Mouse (Mus musculus) C2C12 (cell line): Measurements from ENCODE around the gene Txk.

Source experiments
- CEBPB ChIP-seq: IDR thresholded peaks from one replicate; pipeline ENCODE4 v1.6.1; 2011; ENCODE audit warnings: low read depth, mild to moderate bottlenecking, control low read depth, moderate library complexity
- CTCF ChIP-seq: IDR thresholded peaks from one replicate; pipeline ENCODE4 v1.5.1; 2011; ENCODE audit not compliant: control insufficient read depth, insufficient read depth, insufficient read length
- MAX ChIP-seq: IDR thresholded peaks from one replicate; pipeline ENCODE4 v1.6.1; 2011; ENCODE audit warnings: mild to moderate bottlenecking, control low read depth
- MYOG ChIP-seq: IDR thresholded peaks from one replicate; pipeline ENCODE4 v1.6.1; 2011; ENCODE audit not compliant: control insufficient read depth, insufficient read length; ENCODE audit errors: extremely low read depth
- USF1 ChIP-seq: IDR thresholded peaks from one replicate; pipeline ENCODE4 v1.6.1; 2011; ENCODE audit warnings: low read depth, mild to moderate bottlenecking, control low read depth, moderate library complexity

DNA sequence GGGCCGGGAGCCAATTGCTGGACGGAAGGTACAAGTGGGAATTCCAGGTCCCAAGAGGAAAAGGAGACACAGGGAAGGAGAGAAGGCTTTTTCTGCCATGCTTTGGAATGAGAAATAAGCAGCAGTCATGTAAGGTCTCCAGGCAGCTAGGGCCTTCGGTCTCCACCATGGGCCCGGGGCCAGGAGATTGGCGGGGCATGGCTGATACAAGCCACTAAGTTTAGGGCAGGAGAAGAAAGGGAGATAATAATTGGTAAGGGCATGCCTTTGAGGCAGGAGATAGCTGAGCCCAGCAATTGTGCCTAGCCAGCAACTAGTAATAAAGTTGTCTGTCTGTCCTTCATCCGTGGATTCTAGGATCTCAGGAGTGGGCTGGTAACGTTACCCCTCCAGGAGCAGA is 30.5 kb upstream of the Txk start:
- TF ChIP-seq MAX (no peak), CTCF (no peak), CEBPB (no peak), USF1 (no peak), MYOG (no peak)
